Mouse (Mus musculus): ENCODE data around the gene Asphd2. TPM values are rescaled to one million over a fixed set of nuclear protein-coding genes. Genes with fewer than 3 reads are reported as not detected.
"Not testable (repeated sequence)": the region's sequence is repeated elsewhere in the genome, so short reads cannot be mapped to it uniquely, and the experiment has no call there.

Gene Asphd2
- polyA plus RNA-seq, 1 experiment from 2014 or later: 8.2 TPM

DNA sequence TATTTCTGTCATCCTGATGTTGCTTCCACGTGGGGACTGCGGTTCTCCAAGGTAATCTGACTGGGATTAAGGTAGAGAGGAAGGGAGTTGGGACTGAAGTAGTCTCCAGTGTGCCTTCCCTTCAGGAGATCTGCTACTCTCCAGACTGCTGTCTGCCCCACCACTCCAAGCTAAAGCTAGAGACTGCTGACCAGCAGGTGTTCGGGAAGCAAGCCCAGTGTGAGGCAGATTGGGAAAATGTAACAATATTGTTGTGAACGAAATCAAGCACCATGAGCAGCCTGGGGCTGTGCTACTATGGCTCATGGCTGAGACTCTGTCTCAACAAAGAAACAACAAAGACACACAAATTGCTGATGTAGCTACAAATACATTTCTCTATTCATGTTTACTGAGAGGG, 23.4 kb upstream of the Asphd2 start:
- no peak for ATAC-seq (ENCODE audit: low FRiP score, low TSS enrichment)
- 65% methylated on average over 4 of the region's 4 CpGs for WGBS
- H3K27ac ChIP-seq (ENCODE audit: low read depth, low read length): no peak overlapping the region

DNA sequence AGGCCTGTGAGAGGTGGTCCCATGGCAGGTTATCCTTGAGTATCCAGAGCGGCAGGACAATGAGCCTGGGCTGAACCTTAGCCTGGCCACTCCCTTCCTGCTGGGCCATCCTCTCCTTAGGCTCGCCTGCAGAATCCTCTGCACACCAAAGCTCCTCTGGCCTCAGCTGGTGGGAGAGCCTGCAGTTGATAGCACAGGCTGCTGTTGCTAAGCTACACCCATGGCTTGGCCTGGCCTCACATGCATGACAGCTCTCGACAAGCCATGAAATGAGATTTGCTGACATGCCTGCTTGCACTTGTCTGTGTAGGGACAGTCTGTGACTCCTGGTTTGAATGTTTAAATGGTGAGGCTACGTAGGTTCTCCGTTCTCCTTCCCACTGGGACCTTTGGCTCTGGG, 22.0 kb upstream of the Asphd2 start:
- H3K9ac ChIP-seq (ENCODE audit: low read depth, low read length): no peak overlapping the region
- no peaks in the 10 kb centered on the region for H3K36me3 ChIP-seq (ENCODE audit: control insufficient read depth, insufficient read depth, low read length)
- H3K9me3 ChIP-seq (ENCODE audit: control insufficient read depth, low read length): peaks cover 3% of the 10 kb centered on the region; the same call in 1 of the 2 replicates
- H3K4me1 ChIP-seq (ENCODE audit: control insufficient read depth, insufficient read depth, low read length): peaks cover 9% of the 10 kb centered on the region; the same call in 1 of the 2 replicates
- ATAC-seq (ENCODE audit: low FRiP score, low TSS enrichment): no peak
- H3K4me2 ChIP-seq (replicated peaks; ENCODE audit: low read depth, low read length): no peak overlapping the region
- H3K27me3 ChIP-seq (ENCODE audit: control insufficient read depth, insufficient read depth, low read length): no peaks in the 10 kb centered on the region
- H3K27ac ChIP-seq (ENCODE audit: low read depth, low read length): no peak overlapping the region
- no peak overlapping the region for H3K4me3 ChIP-seq (ENCODE audit: low read length)
- 56% methylated on average over 5 of the region's 5 CpGs for WGBS

More for the DNA sequence above, 23.4 kb upstream of the Asphd2 start:
- H3K27me3 ChIP-seq (ENCODE audit: control insufficient read depth, insufficient read depth, low read length): no peaks in the 10 kb centered on the region
- H3K9me3 ChIP-seq (ENCODE audit: control insufficient read depth, low read length): peaks cover 3% of the 10 kb centered on the region; the same call in 1 of the 2 replicates
- H3K4me3 ChIP-seq (ENCODE audit: low read length): no peak overlapping the region
- no peak overlapping the region for H3K4me2 ChIP-seq (replicated peaks; ENCODE audit: low read depth, low read length)
- H3K36me3 ChIP-seq (ENCODE audit: control insufficient read depth, insufficient read depth, low read length): no peaks in the 10 kb centered on the region
- H3K4me1 ChIP-seq (ENCODE audit: control insufficient read depth, insufficient read depth, low read length): 0 out of 2 replicates have a peak, but pooled peaks cover 2% of the 10 kb centered on the region
- H3K9ac ChIP-seq (ENCODE audit: low read depth, low read length): no peak overlapping the region

- H3K9ac ChIP-seq (ENCODE audit: low read depth, low read length); ATAC-seq (ENCODE audit: low FRiP score, low TSS enrichment); H3K9me3 ChIP-seq (ENCODE audit: control insufficient read depth, low read length); H3K4me2 ChIP-seq (replicated peaks; ENCODE audit: low read depth, low read length); H3K27me3 ChIP-seq (ENCODE audit: control insufficient read depth, insufficient read depth, low read length); H3K27ac ChIP-seq (ENCODE audit: low read depth, low read length); H3K36me3 ChIP-seq (ENCODE audit: control insufficient read depth, insufficient read depth, low read length); H3K4me3 ChIP-seq (ENCODE audit: low read length): not testable (repeated sequence)
- H3K4me1 ChIP-seq (ENCODE audit: control insufficient read depth, insufficient read depth, low read length): peaks cover 14% of the 10 kb centered on the region; the same call in 1 of the 2 replicates
- WGBS: 79% methylated on average over 4 of the region's 4 CpGs
Observed at GRCm38 (mm10) chr5:112412781-112413180, 18.1 kb upstream of the Asphd2 start.

GRCm38 (mm10) chr5:112411514-112412335, 17.1 kb upstream of the Asphd2 start:
- Histone ChIP-seq H3K4me3 (ENCODE audit: low read length) (no peak overlapping the region), H3K36me3 (ENCODE audit: control insufficient read depth, insufficient read depth, low read length) (no peaks in the 10 kb centered on the region), H3K9me3 (ENCODE audit: control insufficient read depth, low read length) (peaks cover 3% of the 10 kb centered on the region; the same call in 1 of the 2 replicates), H3K27me3 (ENCODE audit: control insufficient read depth, insufficient read depth, low read length) (no peaks in the 10 kb centered on the region), H3K4me2 (replicated peaks; ENCODE audit: low read depth, low read length) (no peak overlapping the region; the same call in 1 of the 2 replicates), H3K9ac (ENCODE audit: low read depth, low read length) (no peak overlapping the region), H3K4me1 (ENCODE audit: control insufficient read depth, insufficient read depth, low read length) (peaks cover 14% of the 10 kb centered on the region; the same call in 1 of the 2 replicates), H3K27ac (ENCODE audit: low read depth, low read length) (no peak overlapping the region)
- 8% methylated on average over 19 of the region's 19 CpGs for WGBS
- ATAC-seq (ENCODE audit: low FRiP score, low TSS enrichment): no peak

DNA sequence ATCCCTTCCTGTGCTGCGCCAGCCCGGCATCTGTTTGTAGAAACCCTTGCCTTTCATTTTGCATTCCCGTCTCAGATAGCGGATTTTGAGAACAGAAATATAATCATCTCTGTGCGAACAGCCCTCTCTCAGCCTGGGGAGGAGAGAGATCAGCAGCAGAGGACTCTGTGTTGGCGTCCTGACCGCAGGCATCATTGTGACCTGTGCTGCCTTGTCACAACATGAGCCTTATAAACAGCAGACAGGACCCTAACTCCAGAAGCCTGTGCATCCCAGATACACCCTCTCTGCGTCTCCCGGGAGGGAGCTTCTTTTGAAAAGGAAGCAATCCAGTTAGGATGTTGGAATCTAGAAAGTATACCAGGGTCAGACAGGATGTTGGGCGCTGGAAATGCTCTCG, 16.4 kb upstream of the Asphd2 start:
- Histone ChIP-seq H3K4me1 (ENCODE audit: control insufficient read depth, insufficient read depth, low read length) (peaks cover 12% of the 10 kb centered on the region; the same call in 1 of the 2 replicates), H3K4me2 (replicated peaks; ENCODE audit: low read depth, low read length) (no peak overlapping the region), H3K9me3 (ENCODE audit: control insufficient read depth, low read length) (peaks cover 3% of the 10 kb centered on the region; the same call in 1 of the 2 replicates), H3K4me3 (ENCODE audit: low read length) (no peak overlapping the region), H3K27ac (ENCODE audit: low read depth, low read length) (no peak overlapping the region), H3K9ac (ENCODE audit: low read depth, low read length) (no peak overlapping the region), H3K36me3 (ENCODE audit: control insufficient read depth, insufficient read depth, low read length) (no peaks in the 10 kb centered on the region), H3K27me3 (ENCODE audit: control insufficient read depth, insufficient read depth, low read length) (no peaks in the 10 kb centered on the region)
- ATAC-seq (ENCODE audit: low FRiP score, low TSS enrichment): no peak
- 45% methylated on average over 11 of the region's 11 CpGs for WGBS

- H3K4me2 ChIP-seq (replicated peaks; ENCODE audit: low read depth, low read length): no peak overlapping the region
- no peaks in the 10 kb centered on the region for H3K27me3 ChIP-seq (ENCODE audit: control insufficient read depth, insufficient read depth, low read length)
- no peak overlapping the region for H3K9ac ChIP-seq (ENCODE audit: low read depth, low read length)
- WGBS: 58% methylated on average over 5 of the region's 5 CpGs
- no peak overlapping the region for H3K27ac ChIP-seq (ENCODE audit: low read depth, low read length)
- H3K36me3 ChIP-seq (ENCODE audit: control insufficient read depth, insufficient read depth, low read length): no peaks in the 10 kb centered on the region
- H3K4me1 ChIP-seq (ENCODE audit: control insufficient read depth, insufficient read depth, low read length): peaks cover 12% of the 10 kb centered on the region; the same call in 1 of the 2 replicates
- no peak for ATAC-seq (ENCODE audit: low FRiP score, low TSS enrichment)
- H3K4me3 ChIP-seq (ENCODE audit: low read length): no peak overlapping the region
- H3K9me3 ChIP-seq (ENCODE audit: control insufficient read depth, low read length): peaks cover 3% of the 10 kb centered on the region; the same call in 1 of the 2 replicates
Observed at GRCm38 (mm10) chr5:112409274-112409673, 14.6 kb upstream of the Asphd2 start.

DNA sequence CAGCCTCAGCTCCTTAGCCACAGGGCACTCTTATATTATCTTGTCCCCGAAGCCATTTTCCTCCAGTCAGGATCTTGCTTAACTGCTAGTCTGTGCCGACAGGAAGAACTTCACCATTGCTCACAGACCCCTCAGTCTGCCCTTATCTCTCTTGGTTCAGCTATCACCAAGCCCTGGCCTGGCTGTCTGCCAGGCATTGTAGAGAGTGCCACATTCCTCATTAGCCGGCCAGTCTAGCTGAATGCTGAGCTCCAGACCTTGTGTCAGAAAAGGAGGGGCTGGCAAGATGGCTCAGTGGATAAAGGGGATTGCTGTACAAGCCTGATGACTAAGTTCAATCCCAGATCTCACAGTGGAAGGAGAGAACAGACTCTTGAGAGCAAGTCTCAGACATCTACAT, 11.4 kb upstream of the Asphd2 start:
- 65% methylated on average over 3 of the region's 3 CpGs for WGBS

DNA sequence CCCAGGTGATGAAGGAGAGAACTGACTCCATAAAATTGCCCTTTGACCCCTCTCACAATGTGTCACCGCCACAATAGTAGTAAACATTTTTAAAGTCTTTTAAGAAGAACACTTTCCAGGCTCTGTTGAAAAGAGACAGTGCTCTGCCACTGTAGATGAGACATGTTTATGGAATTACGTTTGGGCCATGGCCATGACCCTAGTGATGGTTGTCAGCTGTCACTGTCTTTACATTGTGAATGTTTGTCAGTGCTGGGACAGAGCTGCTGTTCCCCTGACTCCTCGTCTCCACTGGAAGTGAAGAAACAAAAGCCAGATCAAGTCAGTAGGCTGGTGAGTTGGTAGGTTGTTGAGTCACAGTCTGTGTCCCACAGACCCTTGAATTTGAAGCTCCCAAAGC, 7.8 kb upstream of the Asphd2 start:
- Histone ChIP-seq H3K4me3 (ENCODE audit: low read length) (no peak overlapping the region), H3K9me3 (ENCODE audit: control insufficient read depth, low read length) (0 out of 2 replicates have a peak, but pooled peaks cover 3% of the 10 kb centered on the region), H3K27me3 (ENCODE audit: control insufficient read depth, insufficient read depth, low read length) (no peaks in the 10 kb centered on the region), H3K9ac (ENCODE audit: low read depth, low read length) (no peak overlapping the region), H3K27ac (ENCODE audit: low read depth, low read length) (no peak overlapping the region), H3K4me2 (replicated peaks; ENCODE audit: low read depth, low read length) (no peak overlapping the region), H3K36me3 (ENCODE audit: control insufficient read depth, insufficient read depth, low read length) (no peaks in the 10 kb centered on the region), H3K4me1 (ENCODE audit: control insufficient read depth, insufficient read depth, low read length) (no peaks in the 10 kb centered on the region)
- WGBS: 48% methylated on average over 3 of the region's 3 CpGs
- ATAC-seq (ENCODE audit: low FRiP score, low TSS enrichment): no peak

More for the DNA sequence above, 11.4 kb upstream of the Asphd2 start:
- H3K4me3 ChIP-seq (ENCODE audit: low read length): no peak overlapping the region
- no peak overlapping the region for H3K9ac ChIP-seq (ENCODE audit: low read depth, low read length)
- H3K27ac ChIP-seq (ENCODE audit: low read depth, low read length): no peak overlapping the region
- no peaks in the 10 kb centered on the region for H3K36me3 ChIP-seq (ENCODE audit: control insufficient read depth, insufficient read depth, low read length)
- H3K27me3 ChIP-seq (ENCODE audit: control insufficient read depth, insufficient read depth, low read length): no peaks in the 10 kb centered on the region
- H3K4me1 ChIP-seq (ENCODE audit: control insufficient read depth, insufficient read depth, low read length): no peaks in the 10 kb centered on the region
- 0 out of 2 replicates have a peak, but pooled peaks cover 3% of the 10 kb centered on the region for H3K9me3 ChIP-seq (ENCODE audit: control insufficient read depth, low read length)
- no peak overlapping the region for H3K4me2 ChIP-seq (replicated peaks; ENCODE audit: low read depth, low read length)
- ATAC-seq (ENCODE audit: low FRiP score, low TSS enrichment): no peak

- Histone ChIP-seq H3K36me3 (ENCODE audit: control insufficient read depth, insufficient read depth, low read length) (no peaks in the 10 kb centered on the region), H3K9ac (ENCODE audit: low read depth, low read length) (no peak overlapping the region), H3K4me3 (ENCODE audit: low read length) (no peak overlapping the region), H3K9me3 (ENCODE audit: control insufficient read depth, low read length) (0 out of 2 replicates have a peak, but pooled peaks cover 3% of the 10 kb centered on the region), H3K27me3 (ENCODE audit: control insufficient read depth, insufficient read depth, low read length) (peaks cover 2% of the 10 kb centered on the region; the same call in 1 of the 2 replicates), H3K27ac (ENCODE audit: low read depth, low read length) (no peak overlapping the region), H3K4me2 (replicated peaks; ENCODE audit: low read depth, low read length) (no peak overlapping the region), H3K4me1 (ENCODE audit: control insufficient read depth, insufficient read depth, low read length) (no peaks in the 10 kb centered on the region; the same call in 1 of the 2 replicates)
- 72% methylated on average over 10 of the region's 10 CpGs for WGBS
- ATAC-seq (ENCODE audit: low FRiP score, low TSS enrichment): no peak
Observed at GRCm38 (mm10) chr5:112399284-112399683, 4.6 kb upstream of the Asphd2 start.

All from kidney, embryonic 14.5 days (tissue).